12 mouse cellular contexts compared by ENCODE assay signal in genomic region chr19:59467413-59468064, GRCm38 (mm10). TPM values are rescaled to one million over a fixed set of nuclear protein-coding genes. Genes with fewer than 3 reads are reported as not detected.
DNase-seq lines count a peak whose midpoint lies in the region; ATAC-seq and TF ChIP-seq lines count a peak whose summit lies in the region.
"Had no signal": no experiment of that assay in that cellular context is flagged by ENCODE, and none has a peak within 500 bp of the region (broad histone marks: within the 10 kb centered on the region; RNA-seq: fewer than 3 reads in every experiment).

No protein-coding gene starts in this region.

- peaks cover 35% of the 10 kb centered on the region for H3K4me1 ChIP-seq in hindbrain, embryonic 12.5 days
- H3K4me1 ChIP-seq in hindbrain, postnatal 0 days (ENCODE audit: insufficient read depth, low read length): no peaks in the 10 kb centered on the region
- H3K4me1 ChIP-seq in embryonic facial prominence, embryonic 12.5 days: peaks cover 28% of the 10 kb centered on the region
- H3K4me1 ChIP-seq in kidney, embryonic 14.5 days (ENCODE audit: control insufficient read depth, insufficient read depth, low read length): peaks cover 17% of the 10 kb centered on the region
- H3K4me1 ChIP-seq in midbrain, embryonic 13.5 days (replicated peaks): peaks cover 65% of the 10 kb centered on the region

- DNase-seq in hindbrain, postnatal 0 days (ENCODE audit: low spot score): no peak
- no peak for DNase-seq in thymus, postnatal 0 days (ENCODE audit: low spot score)
- no peak for DNase-seq in layer of hippocampus, adult 8-10 months (ENCODE audit: low spot score in 2 of 2)
- DNase-seq in urinary bladder, postnatal 36 days (ENCODE audit: low spot score in 2 of 2): no peak
- DNase-seq: adrenal gland, postnatal 10 days; cerebellum, postnatal 25 days; left cerebral cortex, postnatal 4 days had no signal

- no peak overlapping the region for H3K27ac ChIP-seq in hindbrain, embryonic 12.5 days
- no peak overlapping the region for H3K27ac ChIP-seq in hindbrain, postnatal 0 days
- 0 out of 2 replicates have a peak overlapping the region, but pooled peaks have one; percentile 31 for H3K27ac ChIP-seq in embryonic facial prominence, embryonic 12.5 days
- peak overlapping the region; percentile 80 for H3K27ac ChIP-seq in kidney, embryonic 14.5 days (ENCODE audit: low read depth, low read length)
- peak overlapping the region; percentile 69 for H3K27ac ChIP-seq in midbrain, embryonic 13.5 days

- TF ChIP-seq CTCF in hindbrain, postnatal 0 days (IDR thresholded peaks at IDR 0.05; ENCODE audit: low read depth): no peak

- 2% methylated on average over 23 of the region's 23 CpGs for WGBS in hindbrain, embryonic 12.5 days
- under 1% methylated on average over 23 of the region's 23 CpGs for WGBS in hindbrain, postnatal 0 days
- 2% methylated on average over 23 of the region's 23 CpGs for WGBS in embryonic facial prominence, embryonic 12.5 days
- 2% methylated on average over 23 of the region's 23 CpGs for WGBS in kidney, embryonic 14.5 days
- WGBS in midbrain, embryonic 13.5 days: under 1% methylated on average over 23 of the region's 23 CpGs

- H3K9me3 ChIP-seq in hindbrain, embryonic 12.5 days (replicated peaks): no peaks in the 10 kb centered on the region
- no peaks in the 10 kb centered on the region for H3K9me3 ChIP-seq in hindbrain, postnatal 0 days (ENCODE audit: low read length)
- no peaks in the 10 kb centered on the region for H3K9me3 ChIP-seq in embryonic facial prominence, embryonic 12.5 days
- no peaks in the 10 kb centered on the region for H3K9me3 ChIP-seq in kidney, embryonic 14.5 days (ENCODE audit: control insufficient read depth, low read length)
- H3K9me3 ChIP-seq in midbrain, embryonic 13.5 days: no peaks in the 10 kb centered on the region

- H3K36me3 ChIP-seq in hindbrain, embryonic 12.5 days: no peaks in the 10 kb centered on the region
- H3K36me3 ChIP-seq in hindbrain, postnatal 0 days (ENCODE audit: insufficient read depth, low read length): no peaks in the 10 kb centered on the region
- no peaks in the 10 kb centered on the region for H3K36me3 ChIP-seq in embryonic facial prominence, embryonic 12.5 days
- no peaks in the 10 kb centered on the region for H3K36me3 ChIP-seq in kidney, embryonic 14.5 days (ENCODE audit: control insufficient read depth, insufficient read depth, low read length)
- no peaks in the 10 kb centered on the region for H3K36me3 ChIP-seq in midbrain, embryonic 13.5 days

- H3K27me3 ChIP-seq in hindbrain, embryonic 12.5 days: peaks cover 98% of the 10 kb centered on the region
- peaks cover 98% of the 10 kb centered on the region for H3K27me3 ChIP-seq in hindbrain, postnatal 0 days (ENCODE audit: insufficient read depth, low read length)
- H3K27me3 ChIP-seq in embryonic facial prominence, embryonic 12.5 days: peaks cover 89% of the 10 kb centered on the region
- peaks cover 95% of the 10 kb centered on the region for H3K27me3 ChIP-seq in kidney, embryonic 14.5 days (ENCODE audit: control insufficient read depth, insufficient read depth, low read length)
- peaks cover 100% of the 10 kb centered on the region for H3K27me3 ChIP-seq in midbrain, embryonic 13.5 days

- H3K4me2 ChIP-seq in hindbrain, embryonic 12.5 days (replicated peaks): peak overlapping the region; percentile 26
- no peak overlapping the region for H3K4me2 ChIP-seq in hindbrain, postnatal 0 days (ENCODE audit: low read depth, low read length)
- peak overlapping the region; percentile 27 for H3K4me2 ChIP-seq in embryonic facial prominence, embryonic 12.5 days (replicated peaks)
- peak overlapping the region; percentile 35 for H3K4me2 ChIP-seq in kidney, embryonic 14.5 days (replicated peaks; ENCODE audit: low read depth, low read length)
- peak overlapping the region; percentile 57 for H3K4me2 ChIP-seq in midbrain, embryonic 13.5 days (replicated peaks)

- ATAC-seq in hindbrain, embryonic 12.5 days (ENCODE audit: low FRiP score): no peak
- ATAC-seq in hindbrain, postnatal 0 days: no peak
- ATAC-seq in embryonic facial prominence, embryonic 12.5 days (ENCODE audit: insufficient number of reproducible peaks, insufficient read depth, low FRiP score, low TSS enrichment): no peak
- peak; percentile 44 for ATAC-seq in kidney, embryonic 14.5 days (ENCODE audit: low FRiP score, low TSS enrichment)
- peak; percentile 46 for ATAC-seq in midbrain, embryonic 13.5 days

- no peak overlapping the region for H3K9ac ChIP-seq in hindbrain, embryonic 12.5 days
- no peak overlapping the region for H3K9ac ChIP-seq in hindbrain, postnatal 0 days (replicated peaks; ENCODE audit: low read length)
- H3K9ac ChIP-seq in embryonic facial prominence, embryonic 12.5 days: 0 out of 2 replicates have a peak overlapping the region, but pooled peaks have one; percentile 8
- H3K9ac ChIP-seq in kidney, embryonic 14.5 days (ENCODE audit: low read depth, low read length): peak overlapping the region; percentile 46
- peak overlapping the region; percentile 48; the same call in 1 of the 2 replicates for H3K9ac ChIP-seq in midbrain, embryonic 13.5 days (replicated peaks)

- H3K4me3 ChIP-seq in hindbrain, embryonic 12.5 days: 0 out of 2 replicates have a peak overlapping the region, but pooled peaks have one; percentile 3
- no peak overlapping the region for H3K4me3 ChIP-seq in hindbrain, postnatal 0 days (ENCODE audit: low read length)
- H3K4me3 ChIP-seq in embryonic facial prominence, embryonic 12.5 days: no peak overlapping the region
- H3K4me3 ChIP-seq in kidney, embryonic 14.5 days (ENCODE audit: low read length): peak overlapping the region; percentile 27
- peak overlapping the region; percentile 13 for H3K4me3 ChIP-seq in midbrain, embryonic 13.5 days (replicated peaks)

RNA-seq across cellular contexts. Expression of gene Emx2, which starts 9.4 kb away (rescaled TPM):
- 2.8 and 4.8 TPM in 2 replicates for polyA plus RNA-seq in hindbrain, embryonic 12.5 days (2016; fragmentation: Nextera tagmentation; extraction: Ambion mirVana)
- 0.18 and 0.47 TPM in 2 replicates for total RNA-seq in hindbrain, postnatal 0 days (2014; rRNA removed)
- polyA plus RNA-seq in hindbrain, postnatal 0 days (2015; fragmentation: Nextera tagmentation; extraction: Ambion mirVana): 0.08 and 0.15 TPM in 2 replicates
- 20.6 and 23.7 TPM in 2 replicates for polyA plus RNA-seq in embryonic facial prominence, embryonic 12.5 days (2016; fragmentation: Nextera tagmentation; extraction: Ambion mirVana)
- 40.5 and 43.6 TPM in 2 replicates for polyA plus RNA-seq in kidney, embryonic 14.5 days (2014; fragmentation: Nextera tagmentation; extraction: Ambion mirVana)
- polyA plus RNA-seq in midbrain, embryonic 13.5 days (2015; fragmentation: Nextera tagmentation; extraction: Ambion mirVana): 16.3 and 20.3 TPM in 2 replicates
- polyA plus RNA-seq in thymus, postnatal 0 days (2015; fragmentation: Nextera tagmentation; extraction: Ambion mirVana): 0.12 TPM in 1 of 2 replicates, not detected in the other
- 10 to 100 TPM; 17.4 to 25.8 (median 21.9) TPM for total RNA-seq in layer of hippocampus, adult 8-10 months (2022)
- polyA plus RNA-seq: heart, embryonic 16.5 days had no signal

Comparison
In these comparisons a context has a peak if more than half of its experiments do, and no peak if none do; other contexts are left out.
1. H3K4me3 ChIP-seq: peak in hindbrain, embryonic 12.5 days (single experiment), kidney, embryonic 14.5 days (single experiment) and midbrain, embryonic 13.5 days (single experiment); none in hindbrain, postnatal 0 days (single experiment) and embryonic facial prominence, embryonic 12.5 days (single experiment).
2. ATAC-seq: peak in kidney, embryonic 14.5 days (single experiment) and midbrain, embryonic 13.5 days (single experiment); none in hindbrain, embryonic 12.5 days (single experiment), hindbrain, postnatal 0 days (single experiment) and embryonic facial prominence, embryonic 12.5 days (single experiment).
3. H3K27ac ChIP-seq: peak in embryonic facial prominence, embryonic 12.5 days (single experiment), kidney, embryonic 14.5 days (single experiment) and midbrain, embryonic 13.5 days (single experiment); none in hindbrain, embryonic 12.5 days (single experiment) and hindbrain, postnatal 0 days (single experiment).
4. H3K9ac ChIP-seq: peak in embryonic facial prominence, embryonic 12.5 days (single experiment), kidney, embryonic 14.5 days (single experiment) and midbrain, embryonic 13.5 days (single experiment); none in hindbrain, embryonic 12.5 days (single experiment) and hindbrain, postnatal 0 days (single experiment).